Mouse (Mus musculus) intestine, embryonic 16.5 days (tissue): ENCODE results near the gene Bhlhb9. TPM values are rescaled to one million over a fixed set of nuclear protein-coding genes. Genes with fewer than 3 reads are reported as not detected.
A peak's percentile ranks its signal among the peaks of the same experiment; 100 is the strongest.

Source experiments
- ATAC-seq: fragments of 200-750 bp; cut with Nextera tagmentation; 2 replicates; pipeline ENCODE4 v1.8.0; 2017; ENCODE audit warnings: moderate TSS enrichment, moderate library complexity
- H3K27ac ChIP-seq: fragments of 300-500 bp; sonication (generic); 2 replicates; pipeline ENCODE4 v1.5.1; 2014; ENCODE audit warnings: mild to moderate bottlenecking, low read length
- H3K27me3 ChIP-seq: fragments of 300-500 bp; sonication (generic); replicated peaks from 2 replicates; pipeline ENCODE4 v1.6.1; 2014; ENCODE audit warnings: low read length, control low read depth, mixed read lengths; ENCODE audit not compliant: control insufficient read depth, insufficient read depth
- H3K36me3 ChIP-seq: fragments of 300-500 bp; sonication (generic); 2 replicates; pipeline ENCODE4 v1.6.1; 2014; ENCODE audit warnings: low read length, control low read depth; ENCODE audit not compliant: control insufficient read depth, insufficient read depth
- H3K4me1 ChIP-seq: fragments of 300-500 bp; sonication (generic); 2 replicates; pipeline ENCODE4 v1.6.1; 2014; ENCODE audit warnings: low read length, control low read depth, mixed read lengths; ENCODE audit not compliant: control insufficient read depth, insufficient read depth
- H3K4me2 ChIP-seq: fragments of 300-500 bp; sonication (generic); 2 replicates; pipeline ENCODE4 v1.6.1; 2014; ENCODE audit warnings: low read depth, low read length, control low read depth
- H3K4me3 ChIP-seq: fragments of 300-500 bp; sonication (generic); 2 replicates; pipeline ENCODE4 v1.5.1; 2014; ENCODE audit warnings: mild to moderate bottlenecking, low read length
- H3K9ac ChIP-seq: fragments of 300-500 bp; sonication (generic); 2 replicates; pipeline ENCODE4 v1.6.1; 2014; ENCODE audit warnings: low read depth, low read length
- H3K9me3 ChIP-seq: fragments of 300-500 bp; sonication (generic); 2 replicates; pipeline ENCODE4 v1.6.1; 2016; ENCODE audit warnings: low read length, control low read depth; ENCODE audit not compliant: control insufficient read depth
- WGBS: fragments of 180-500 bp; shearing (Covaris S2); extraction: QIAGEN DNeasy Blood & Tissue Kit; methylation state at CpG from one replicate; pipeline ENCODE4 v1.1.7; 2014; 5-methylcytosine and 5-hydroxymethylcytosine counted together
- polyA plus RNA-seq: library from polyadenylated mRNA; unstranded; fragments of >200 nt; fragmentation: Nextera tagmentation; extraction: Ambion mirVana; gene quantifications from 2 replicates; pipeline ENCODE4 v1.2.1, GENCODE M21; 2015

The Bhlhb9 gene
- polyA plus RNA-seq, 1 experiment from 2014 or later = 24.8 TPM

- ATAC-seq = peak; percentile 98
- Histone ChIP-seq H3K4me2 (peak overlapping the region; percentile 56), H3K9ac (peak overlapping the region; percentile 79), H3K4me1 (no peaks in the 10 kb centered on the region), H3K36me3 (no peaks in the 10 kb centered on the region), H3K9me3 (no peaks in the 10 kb centered on the region), H3K4me3 (peak overlapping the region; percentile 66), H3K27ac (peak overlapping the region; percentile 66), H3K27me3 (no peaks in the 10 kb centered on the region)
- 18% methylated on average over 34 of the region's 41 CpGs for WGBS
Measured at GRCm38 (mm10) chrX:135885411-135886233, 88.2 kb downstream of the Bhlhb9 start.

DNA sequence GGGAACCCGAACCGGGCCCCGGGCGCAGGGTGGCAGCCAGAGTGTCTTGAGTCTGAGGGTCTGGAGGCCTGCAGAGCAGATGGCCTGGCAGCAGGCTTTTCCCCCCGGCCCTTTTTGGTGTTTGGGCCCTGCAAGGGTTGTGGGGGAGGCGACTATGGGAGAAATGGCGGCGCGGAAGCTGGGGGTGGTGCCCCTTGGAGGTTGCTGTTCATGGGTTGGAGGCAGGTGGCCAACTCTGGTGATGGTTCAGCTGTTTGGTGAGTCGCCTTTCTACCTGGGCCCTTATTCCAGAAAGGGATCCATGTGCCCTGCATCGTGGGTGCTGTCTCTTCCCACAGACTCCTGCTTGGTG, 88.8 kb downstream of the Bhlhb9 start:
- peak overlapping the region; percentile 66 for H3K4me3 ChIP-seq
- H3K9ac ChIP-seq = peak overlapping the region; percentile 79
- H3K4me1 ChIP-seq = no peaks in the 10 kb centered on the region
- H3K4me2 ChIP-seq = peak overlapping the region; percentile 56
- no peaks in the 10 kb centered on the region for H3K36me3 ChIP-seq
- H3K27ac ChIP-seq = peak overlapping the region; percentile 66
- peak; percentile 55; the same call in 1 of the 2 replicates for ATAC-seq
- 19% methylated on average over 11 of the region's 11 CpGs for whole genome bisulfite sequencing
- no peaks in the 10 kb centered on the region for H3K9me3 ChIP-seq
- H3K27me3 ChIP-seq = no peaks in the 10 kb centered on the region

DNA sequence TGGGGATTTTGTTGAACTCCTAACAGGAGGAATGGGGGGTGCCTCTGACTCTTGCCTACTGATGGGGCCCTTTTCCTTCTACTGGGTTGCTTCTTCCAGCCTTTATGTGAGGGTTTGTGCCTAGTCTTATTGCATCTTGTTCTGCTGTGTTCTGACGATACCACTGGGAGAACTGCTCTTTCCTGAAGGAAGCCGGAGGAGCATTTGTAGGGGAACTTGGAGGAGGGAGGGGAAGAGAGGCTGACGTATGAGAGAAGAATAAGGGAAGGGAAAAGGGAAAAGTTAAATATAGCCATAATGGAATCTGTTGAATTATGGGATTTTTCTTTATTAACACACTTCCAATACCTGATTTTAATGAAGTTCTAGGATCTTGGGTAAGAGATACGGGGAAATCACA, 119.2 kb downstream of the Bhlhb9 start:
- H3K4me2 ChIP-seq = no peak overlapping the region
- H3K4me1 ChIP-seq = no peaks in the 10 kb centered on the region
- no peak overlapping the region for H3K27ac ChIP-seq
- H3K36me3 ChIP-seq = no peaks in the 10 kb centered on the region
- WGBS = 80% methylated on average over 4 of the region's 4 CpGs
- no peak overlapping the region for H3K9ac ChIP-seq
- no peaks in the 10 kb centered on the region for H3K9me3 ChIP-seq
- no peak overlapping the region for H3K4me3 ChIP-seq
- no peaks in the 10 kb centered on the region for H3K27me3 ChIP-seq
- ATAC-seq = no peak

GRCm38 (mm10) chrX:135917116-135917515, 119.7 kb downstream of the Bhlhb9 start:
- Histone ChIP-seq H3K9ac (no peak overlapping the region), H3K27ac (no peak overlapping the region), H3K36me3 (no peaks in the 10 kb centered on the region), H3K4me1 (no peaks in the 10 kb centered on the region), H3K4me2 (no peak overlapping the region), H3K9me3 (no peaks in the 10 kb centered on the region), H3K27me3 (no peaks in the 10 kb centered on the region), H3K4me3 (no peak overlapping the region)
- ATAC-seq = no peak
- 64% methylated on average over 1 of the region's 1 CpGs for WGBS

DNA sequence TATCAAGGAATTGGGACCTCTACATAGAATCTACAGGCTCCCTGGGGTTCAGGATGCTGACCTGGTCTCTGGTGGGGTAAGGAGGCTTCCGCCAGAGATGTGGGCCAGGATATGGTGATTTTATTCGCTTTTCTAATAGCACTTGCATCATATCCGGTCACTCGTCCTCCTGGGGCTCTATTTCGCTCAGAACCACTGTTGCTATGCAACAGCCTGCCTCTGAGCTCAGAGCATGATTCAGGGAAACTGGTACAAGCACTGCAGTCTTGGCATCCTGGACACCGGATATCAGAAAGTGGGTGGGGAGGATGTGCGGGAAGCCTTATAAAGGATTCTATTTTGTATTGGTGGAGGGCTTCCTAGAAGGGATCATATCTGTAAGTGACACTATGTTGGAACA, 124.8 kb downstream of the Bhlhb9 start:
- Histone ChIP-seq H3K4me3 (no peak overlapping the region), H3K27ac (no peak overlapping the region), H3K9ac (no peak overlapping the region), H3K27me3 (no peaks in the 10 kb centered on the region), H3K4me1 (no peaks in the 10 kb centered on the region), H3K36me3 (no peaks in the 10 kb centered on the region), H3K4me2 (no peak overlapping the region), H3K9me3 (no peaks in the 10 kb centered on the region)
- WGBS = 87% methylated on average over 7 of the region's 7 CpGs
- ATAC-seq = no peak

DNA sequence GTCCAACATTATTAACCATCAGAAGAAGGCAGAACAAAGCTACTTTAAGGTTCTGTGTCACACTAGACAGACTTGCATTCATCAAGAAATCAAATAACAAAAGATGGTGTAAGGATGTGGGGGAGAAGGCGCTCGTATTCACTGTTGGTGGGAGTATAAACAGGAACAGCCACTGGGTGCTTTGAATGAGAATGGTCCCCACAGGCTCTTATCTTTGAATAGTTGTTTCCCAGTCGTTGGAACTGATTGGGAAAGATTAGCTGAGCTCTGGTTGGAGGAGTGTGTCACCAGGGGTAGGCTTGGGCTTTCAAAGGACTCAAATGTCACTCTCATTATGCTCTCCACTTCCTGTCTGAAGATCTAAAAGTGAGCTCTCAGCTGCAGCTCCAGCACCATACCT, 128.5 kb downstream of the Bhlhb9 start:
- H3K27ac ChIP-seq = no peak overlapping the region
- 44% methylated on average over 3 of the region's 3 CpGs for WGBS
- no peaks in the 10 kb centered on the region for H3K4me1 ChIP-seq
- H3K9me3 ChIP-seq = no peaks in the 10 kb centered on the region
- no peak overlapping the region for H3K4me2 ChIP-seq
- no peak for ATAC-seq
- H3K4me3 ChIP-seq = no peak overlapping the region
- no peaks in the 10 kb centered on the region for H3K36me3 ChIP-seq
- H3K27me3 ChIP-seq = no peaks in the 10 kb centered on the region
- H3K9ac ChIP-seq = no peak overlapping the region

DNA sequence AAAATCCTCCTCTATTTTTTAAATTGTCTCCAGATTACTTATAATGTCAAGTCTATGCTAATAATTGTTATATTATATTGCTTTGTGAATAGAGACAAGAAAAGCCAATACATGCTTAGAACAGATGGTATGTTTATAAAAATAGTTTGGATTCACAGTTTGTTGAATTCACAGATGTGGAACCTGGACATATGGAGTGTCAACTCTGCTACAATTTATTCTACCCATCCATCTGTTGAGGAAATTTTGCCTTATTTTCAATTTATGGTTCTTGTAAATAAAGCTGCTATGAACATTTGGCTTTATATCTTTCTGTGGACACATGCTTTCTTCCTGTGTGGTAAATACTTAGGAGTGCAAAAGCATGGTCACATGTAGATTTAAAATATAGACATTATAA, 131.2 kb downstream of the Bhlhb9 start:
- no peak for ATAC-seq
- H3K9ac ChIP-seq = no peak overlapping the region
- H3K36me3 ChIP-seq = no peaks in the 10 kb centered on the region
- no peaks in the 10 kb centered on the region for H3K27me3 ChIP-seq
- no peak overlapping the region for H3K27ac ChIP-seq
- H3K4me1 ChIP-seq = no peaks in the 10 kb centered on the region
- no peak overlapping the region for H3K4me2 ChIP-seq
- H3K9me3 ChIP-seq = no peaks in the 10 kb centered on the region
- H3K4me3 ChIP-seq = no peak overlapping the region

DNA sequence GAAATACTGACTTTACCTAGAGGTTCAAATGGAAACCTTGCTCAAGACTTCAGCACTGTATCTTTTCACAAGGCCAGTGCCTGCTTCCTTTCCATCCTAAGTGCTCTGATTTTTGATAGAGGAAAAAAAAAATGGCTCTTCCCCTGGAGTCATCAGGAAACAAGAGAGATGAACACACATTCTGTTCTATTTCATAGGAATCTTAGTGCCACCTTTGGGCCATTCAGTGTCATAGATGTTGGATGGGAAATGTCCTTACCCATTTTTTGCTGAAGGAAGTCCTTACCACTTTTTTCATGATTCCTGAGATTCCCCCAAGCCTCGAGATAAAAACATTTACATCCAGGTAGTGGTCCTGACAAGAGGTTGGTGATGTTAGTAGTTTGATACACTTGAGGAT, 139.1 kb downstream of the Bhlhb9 start:
- Histone ChIP-seq H3K9me3 (no peaks in the 10 kb centered on the region), H3K36me3 (no peaks in the 10 kb centered on the region), H3K4me3 (no peak overlapping the region), H3K27ac (no peak overlapping the region), H3K9ac (no peak overlapping the region), H3K4me1 (no peaks in the 10 kb centered on the region), H3K4me2 (no peak overlapping the region), H3K27me3 (no peaks in the 10 kb centered on the region)
- WGBS = 48% methylated on average over 1 of the region's 1 CpGs
- ATAC-seq = no peak
